ENCODE assay signal across 9 mouse cellular contexts in genomic region chr2:167690962-167691311, GRCm38 (mm10). TPM values are rescaled to one million over a fixed set of nuclear protein-coding genes. Genes with fewer than 3 reads are reported as not detected.
DNase-seq lines count a peak whose midpoint lies in the region; ATAC-seq and TF ChIP-seq lines count a peak whose summit lies in the region.
"Had no signal": no experiment of that assay in that cellular context is flagged by ENCODE, and none has a peak within 500 bp of the region (broad histone marks: within the 10 kb centered on the region; RNA-seq: fewer than 3 reads in every experiment).

No protein-coding gene starts in this region.

- TF ChIP-seq POLR2A in liver, adult 2 months (IDR thresholded peaks at IDR 0.05; ENCODE audit: extremely low read depth, insufficient read depth, low read length): peak; percentile 32; the same call in 1 of the 2 replicates
- TF ChIP-seq POLR2A in cortical plate, adult 2 months (IDR thresholded peaks at IDR 0.05; ENCODE audit: extremely low read depth, insufficient read depth, low read length): no peak

- peaks cover 9% of the 10 kb centered on the region; the same call in 1 of the 2 replicates for H3K4me1 ChIP-seq in liver, adult 2 months (ENCODE audit: control insufficient read depth, insufficient read depth, low read length)
- peaks cover 6% of the 10 kb centered on the region for H3K4me1 ChIP-seq in cortical plate, adult 2 months (ENCODE audit: control insufficient read depth, insufficient read depth, low read length)
- peaks cover 32% of the 10 kb centered on the region for H3K4me1 ChIP-seq in heart, embryonic 15.5 days (replicated peaks)
- H3K4me1 ChIP-seq in liver, embryonic 16.5 days (ENCODE audit: control insufficient read depth, low read depth, low read length): peaks cover 23% of the 10 kb centered on the region

- peaks cover 13% of the 10 kb centered on the region for H3K79me2 ChIP-seq in liver, adult 2 months (ENCODE audit: control insufficient read depth, insufficient read depth, low read length)

- H3K9ac ChIP-seq in liver, adult 2 months (ENCODE audit: low read depth, low read length): peak overlapping the region; percentile 96
- peak overlapping the region; percentile 48 for H3K9ac ChIP-seq in heart, embryonic 15.5 days
- H3K9ac ChIP-seq in liver, embryonic 16.5 days (ENCODE audit: low read depth, low read length): peak overlapping the region; percentile 47

- peaks cover 2% of the 10 kb centered on the region; the same call in 1 of the 2 replicates for H3K36me3 ChIP-seq in liver, adult 2 months (ENCODE audit: control insufficient read depth, insufficient read depth, low read length)
- H3K36me3 ChIP-seq in heart, embryonic 15.5 days: no peaks in the 10 kb centered on the region
- H3K36me3 ChIP-seq in liver, embryonic 16.5 days (ENCODE audit: control insufficient read depth, insufficient read depth): no peaks in the 10 kb centered on the region

- no peak for TF ChIP-seq CTCF in liver, adult 2 months (IDR thresholded peaks at IDR 0.05; ENCODE audit: low read depth, low read length)
- no peak for TF ChIP-seq CTCF in cortical plate, adult 2 months (IDR thresholded peaks at IDR 0.05; ENCODE audit: extremely low read depth, insufficient read depth, low read length)

- WGBS in liver, adult 2 months: 22% methylated on average over 12 of the region's 12 CpGs
- WGBS in heart, embryonic 15.5 days: 77% methylated on average over 12 of the region's 12 CpGs
- 63% methylated on average over 12 of the region's 12 CpGs for WGBS in liver, embryonic 16.5 days (ENCODE audit: insufficient replicate concordance)

- H3K27me3 ChIP-seq in liver, adult 2 months (ENCODE audit: control insufficient read depth, insufficient read depth, low read length): no peaks in the 10 kb centered on the region
- H3K27me3 ChIP-seq in heart, embryonic 15.5 days: peaks cover 11% of the 10 kb centered on the region
- peaks cover 29% of the 10 kb centered on the region for H3K27me3 ChIP-seq in liver, embryonic 16.5 days (ENCODE audit: control insufficient read depth, insufficient read depth, low read depth, low read length)

- peak overlapping the region; percentile 98 for H3K4me2 ChIP-seq in heart, embryonic 15.5 days
- H3K4me2 ChIP-seq in liver, embryonic 16.5 days (ENCODE audit: low read depth, low read length): peak overlapping the region; percentile 43

- H3K9me3 ChIP-seq in heart, embryonic 15.5 days (replicated peaks): peaks cover 4% of the 10 kb centered on the region; the same call in 1 of the 2 replicates
- no peaks in the 10 kb centered on the region for H3K9me3 ChIP-seq in liver, embryonic 16.5 days (replicated peaks; ENCODE audit: control insufficient read depth, low read length)

- DNase-seq in liver, adult 2 months (ENCODE audit: extremely low read depth, low read depth, low spot score): peak; percentile 68
- DNase-seq in liver: no peak
- no peak for DNase-seq in T-cell, adult 2 months (ENCODE audit: low spot score)
- no peak for DNase-seq in spleen, postnatal 14 days (ENCODE audit: low spot score in 2 of 2)

- ATAC-seq in heart, embryonic 15.5 days (replicated peaks; ENCODE audit: insufficient number of reproducible peaks, insufficient read depth, low FRiP score, low read depth): no peak
- ATAC-seq in liver, embryonic 16.5 days (ENCODE audit: low read depth): no peak
- ATAC-seq in inflammation-experienced regulatory T-cells, adult 6 months: no peak

- H3K27ac ChIP-seq in liver, adult 2 months (replicated peaks; ENCODE audit: insufficient read depth, low read depth, low read length): peak overlapping the region; percentile 86
- H3K27ac ChIP-seq in cortical plate, adult 2 months (ENCODE audit: insufficient read depth, low read length): no peak overlapping the region; the same call in 1 of the 2 replicates
- H3K27ac ChIP-seq in heart, embryonic 15.5 days: no peak overlapping the region
- H3K27ac ChIP-seq in liver, embryonic 16.5 days (ENCODE audit: low read length): no peak overlapping the region

- peak overlapping the region; percentile 61 for H3K4me3 ChIP-seq in liver, adult 2 months (ENCODE audit: insufficient read depth, low read depth, low read length)
- peak overlapping the region; percentile 92 for H3K4me3 ChIP-seq in cortical plate, adult 2 months (ENCODE audit: insufficient read depth, low read length)
- H3K4me3 ChIP-seq in heart, embryonic 15.5 days: peak overlapping the region; percentile 75
- H3K4me3 ChIP-seq in liver, embryonic 16.5 days (ENCODE audit: low read depth, low read length): peak overlapping the region; percentile 72

RNA-seq across cellular contexts. Expression of gene Tmem189, which starts 1.3 kb away (rescaled TPM):
- 4.8 and 5.8 TPM in 2 replicates for total RNA-seq in liver, adult 2 months (2014; rRNA removed)
- polyA plus RNA-seq in liver, adult 2 months (2012; rRNA removed): 19.6 and 24.8 TPM in 2 replicates
- polyA plus RNA-seq in cortical plate, adult 2 months (2012; rRNA removed): 88.8 and 89.0 TPM in 2 replicates
- 35.3 and 45.7 TPM in 2 replicates for polyA plus RNA-seq in heart, embryonic 15.5 days (2015; fragmentation: Nextera tagmentation; extraction: Ambion mirVana)
- 13.7 and 14.0 TPM in 2 replicates for polyA plus RNA-seq in liver, embryonic 16.5 days (2015; fragmentation: Nextera tagmentation; extraction: Ambion mirVana)
- 10 to 100 TPM; 12.5 to 16.8 (median 12.8) TPM for polyA plus RNA-seq in inflammation-experienced regulatory T-cells, adult 6 months (2017; shearing (Covaris generic))

RNA-seq across cellular contexts. Expression of gene Cebpb, which starts 2.2 kb away (rescaled TPM):
- 125 and 147 TPM in 2 replicates for total RNA-seq in liver, adult 2 months (2014; rRNA removed)
- 200 and 210 TPM in 2 replicates for polyA plus RNA-seq in liver, adult 2 months (2012; rRNA removed)
- polyA plus RNA-seq in cortical plate, adult 2 months (2012; rRNA removed): 16.7 and 19.4 TPM in 2 replicates
- 10.2 and 14.3 TPM in 2 replicates for polyA plus RNA-seq in heart, embryonic 15.5 days (2015; fragmentation: Nextera tagmentation; extraction: Ambion mirVana)
- 0.46 and 0.61 TPM in 2 replicates for polyA plus RNA-seq in liver, embryonic 16.5 days (2015; fragmentation: Nextera tagmentation; extraction: Ambion mirVana)
- polyA plus RNA-seq in inflammation-experienced regulatory T-cells, adult 6 months (2017; shearing (Covaris generic)): 1 to 10 TPM in 2 of 3 experiments, under 1 TPM in 1; 0.65 to 3.2 (median 2.1) TPM

RNA-seq across cellular contexts. Expression of gene Gm20431, which starts 29.6 kb away (rescaled TPM):
- total RNA-seq in liver, adult 2 months (2014; rRNA removed): not detected in 2 replicates
- 10.6 and 10.8 TPM in 2 replicates for polyA plus RNA-seq in liver, adult 2 months (2012; rRNA removed)
- polyA plus RNA-seq in cortical plate, adult 2 months (2012; rRNA removed): 0.93 TPM in 1 of 2 replicates, not detected in the other
- polyA plus RNA-seq in heart, embryonic 15.5 days (2015; fragmentation: Nextera tagmentation; extraction: Ambion mirVana): 7.3 TPM in 1 of 2 replicates, not detected in the other
- not detected in 2 replicates for polyA plus RNA-seq in liver, embryonic 16.5 days (2015; fragmentation: Nextera tagmentation; extraction: Ambion mirVana)
- not detected for polyA plus RNA-seq in inflammation-experienced regulatory T-cells, adult 6 months (2017; shearing (Covaris generic))
- total RNA-seq: common myeloid progenitor, adult 5-6 weeks had no signal

RNA-seq across cellular contexts. Expression of gene Ube2v1, which starts 59.0 kb away (rescaled TPM):
- total RNA-seq in liver, adult 2 months (2014; rRNA removed): 26.2 and 34.5 TPM in 2 replicates
- polyA plus RNA-seq in liver, adult 2 months (2012; rRNA removed): 69.9 and 75.2 TPM in 2 replicates
- 251 and 267 TPM in 2 replicates for polyA plus RNA-seq in cortical plate, adult 2 months (2012; rRNA removed)
- polyA plus RNA-seq in heart, embryonic 15.5 days (2015; fragmentation: Nextera tagmentation; extraction: Ambion mirVana): 179 and 216 TPM in 2 replicates
- polyA plus RNA-seq in liver, embryonic 16.5 days (2015; fragmentation: Nextera tagmentation; extraction: Ambion mirVana): 168 and 175 TPM in 2 replicates
- 100 to 1,000 TPM; 370 to 426 (median 380) TPM for polyA plus RNA-seq in inflammation-experienced regulatory T-cells, adult 6 months (2017; shearing (Covaris generic))
